Mouse (Mus musculus): Measurements from ENCODE around the gene Klhl21. TPM values are rescaled to one million over a fixed set of nuclear protein-coding genes. Genes with fewer than 3 reads are reported as not detected.

Gene Klhl21
- total RNA-seq, 1 experiment from 2014 or later: 8.8 TPM

DNA sequence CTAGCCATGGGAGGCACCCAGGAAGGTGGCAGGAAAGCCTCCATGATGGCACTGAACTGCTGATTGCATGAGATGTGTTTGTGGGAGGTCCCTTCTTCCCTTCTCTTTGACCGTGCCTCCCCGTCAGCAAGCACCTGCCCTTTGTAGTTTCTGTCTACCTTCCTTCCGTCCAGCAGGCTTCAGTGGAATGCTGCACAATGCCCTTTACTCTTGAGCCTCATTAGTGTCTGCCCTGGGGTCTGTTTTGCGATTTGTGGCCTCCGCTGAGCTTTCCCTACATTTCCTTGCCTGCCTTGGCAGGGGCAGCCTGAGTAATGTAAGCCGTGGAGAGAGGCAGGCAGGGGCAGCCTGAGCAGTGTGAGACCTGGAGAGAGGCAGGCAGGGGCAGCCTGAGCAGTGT lies 36.0 kb downstream of the Klhl21 start:
- ATAC-seq (replicated peaks; ENCODE audit: low read depth, poor library complexity, severe bottlenecking): no peak

GRCm38 (mm10) chr4:152062390-152063110 lies 53.9 kb downstream of the Klhl21 start:
- ATAC-seq (replicated peaks; ENCODE audit: low read depth, poor library complexity, severe bottlenecking): no peak

GRCm38 (mm10) chr4:152067280-152067679 lies 58.7 kb downstream of the Klhl21 start:
- no peak for ATAC-seq (replicated peaks; ENCODE audit: low read depth, poor library complexity, severe bottlenecking)

Other genes with a start within 250 kb of the Klhl21 start
- gene Camta1, start 146.9 kb upstream of the Klhl21 start, total RNA-seq (2017): 26.6 and 34.9 TPM in 2 replicates
- gene Dnajc11, start 75.1 kb upstream of the Klhl21 start, total RNA-seq (2017): 63.7 and 65.2 TPM in 2 replicates
- 6.3 and 11.8 TPM in 2 replicates for gene Thap3, start 19.8 kb upstream of the Klhl21 start, total RNA-seq (2017)
- gene Phf13, start 12.5 kb upstream of the Klhl21 start, total RNA-seq (2017): 2.4 and 3.3 TPM in 2 replicates
- 7.4 and 10.7 TPM in 2 replicates for gene Zbtb48, start 18.9 kb downstream of the Klhl21 start, total RNA-seq (2017)
- gene Tas1r1, start 29.8 kb downstream of the Klhl21 start, total RNA-seq (2017): 0.49 and 1.5 TPM in 2 replicates
- 25.7 and 35.7 TPM in 2 replicates for gene Nol9, start 30.5 kb downstream of the Klhl21 start, total RNA-seq (2017)
- gene Plekhg5, start 63.7 kb downstream of the Klhl21 start, total RNA-seq (2017): 6.0 and 7.2 TPM in 2 replicates
- gene Tnfrsf25, start 107.1 kb downstream of the Klhl21 start, total RNA-seq (2017): not detected in 2 replicates
- 1.3 and 1.8 TPM in 2 replicates for gene Espn, start 143.6 kb downstream of the Klhl21 start, total RNA-seq (2017)
- gene Hes2, start 150.1 kb downstream of the Klhl21 start, total RNA-seq (2017): not detected in 2 replicates
- gene Acot7, start 169.3 kb downstream of the Klhl21 start, total RNA-seq (2017): 58.2 and 59.6 TPM in 2 replicates